Mouse (Mus musculus) stomach, postnatal 0 days (tissue): ENCODE measurements around the gene Mrpl53. TPM values are rescaled to one million over a fixed set of nuclear protein-coding genes. Genes with fewer than 3 reads are reported as not detected.

Source experiments
- ATAC-seq: fragments of 200-750 bp; cut with Nextera tagmentation; 2 replicates; pipeline ENCODE4 v1.8.0; 2017; ENCODE audit not compliant: low FRiP score, low TSS enrichment
- DNase-seq: peaks from one replicate; pipeline ENCODE4 v3.0.0-alpha.2; 2016; ENCODE audit warnings: low spot score
- H3K27ac ChIP-seq: fragments of 300-500 bp; sonication (generic); replicated peaks from 2 replicates; pipeline ENCODE4 v1.5.1; 2014; ENCODE audit warnings: mild to moderate bottlenecking, control low read depth
- H3K27me3 ChIP-seq: fragments of 300-500 bp; sonication (generic); 2 replicates; pipeline ENCODE4 v1.6.1; 2014; ENCODE audit warnings: low read length; ENCODE audit not compliant: control insufficient read depth, insufficient read depth
- H3K36me3 ChIP-seq: fragments of 300-500 bp; sonication (generic); 2 replicates; pipeline ENCODE4 v1.6.1; 2014; ENCODE audit warnings: low read length, mixed read lengths; ENCODE audit not compliant: control insufficient read depth, insufficient read depth
- H3K4me1 ChIP-seq: fragments of 300-500 bp; sonication (generic); replicated peaks from 2 replicates; pipeline ENCODE4 v1.6.1; 2014; ENCODE audit warnings: antibody characterized with exemption; ENCODE audit not compliant: control insufficient read depth, insufficient read depth
- H3K4me2 ChIP-seq: fragments of 300-500 bp; sonication (generic); replicated peaks from 2 replicates; pipeline ENCODE4 v1.6.1; 2014; ENCODE audit warnings: low read depth, mild to moderate bottlenecking, control low read depth, moderate library complexity
- H3K4me3 ChIP-seq: fragments of 300-500 bp; sonication (generic); 2 replicates; pipeline ENCODE4 v1.5.1; 2014; ENCODE audit warnings: low read depth, low read length, control low read depth
- H3K9ac ChIP-seq: fragments of 300-500 bp; sonication (generic); 2 replicates; pipeline ENCODE4 v1.6.1; 2014; ENCODE audit warnings: mild to moderate bottlenecking, low read length, control low read depth, mixed read lengths
- H3K9me3 ChIP-seq: fragments of 300-500 bp; sonication (generic); 2 replicates; pipeline ENCODE4 v1.6.1; 2016; ENCODE audit warnings: low read length; ENCODE audit not compliant: control insufficient read depth
- CTCF ChIP-seq: IDR thresholded peaks from 2 replicates; pipeline ENCODE4 v1.5.1; 2016; ENCODE audit warnings: antibody characterized with exemption, low read depth, mild to moderate bottlenecking, moderate library complexity
- EP300 ChIP-seq: optimal IDR thresholded peaks from 2 replicates; pipeline ENCODE3; 2016; ENCODE audit warnings: antibody characterized with exemption
- WGBS: fragments of 180-500 bp; shearing (Covaris S2); extraction: QIAGEN DNeasy Blood & Tissue Kit; methylation state at CpG from one replicate; pipeline ENCODE4 v1.1.7; 2014; 5-methylcytosine and 5-hydroxymethylcytosine counted together
- polyA plus RNA-seq: library from polyadenylated mRNA; unstranded; fragments of >200 nt; fragmentation: Nextera tagmentation; extraction: Ambion mirVana; gene quantifications from 2 replicates; pipeline ENCODE4 v1.2.1, GENCODE M21; 2015

Gene Mrpl53
- polyA plus RNA-seq, 1 experiment from 2014 or later = 117 TPM

DNA sequence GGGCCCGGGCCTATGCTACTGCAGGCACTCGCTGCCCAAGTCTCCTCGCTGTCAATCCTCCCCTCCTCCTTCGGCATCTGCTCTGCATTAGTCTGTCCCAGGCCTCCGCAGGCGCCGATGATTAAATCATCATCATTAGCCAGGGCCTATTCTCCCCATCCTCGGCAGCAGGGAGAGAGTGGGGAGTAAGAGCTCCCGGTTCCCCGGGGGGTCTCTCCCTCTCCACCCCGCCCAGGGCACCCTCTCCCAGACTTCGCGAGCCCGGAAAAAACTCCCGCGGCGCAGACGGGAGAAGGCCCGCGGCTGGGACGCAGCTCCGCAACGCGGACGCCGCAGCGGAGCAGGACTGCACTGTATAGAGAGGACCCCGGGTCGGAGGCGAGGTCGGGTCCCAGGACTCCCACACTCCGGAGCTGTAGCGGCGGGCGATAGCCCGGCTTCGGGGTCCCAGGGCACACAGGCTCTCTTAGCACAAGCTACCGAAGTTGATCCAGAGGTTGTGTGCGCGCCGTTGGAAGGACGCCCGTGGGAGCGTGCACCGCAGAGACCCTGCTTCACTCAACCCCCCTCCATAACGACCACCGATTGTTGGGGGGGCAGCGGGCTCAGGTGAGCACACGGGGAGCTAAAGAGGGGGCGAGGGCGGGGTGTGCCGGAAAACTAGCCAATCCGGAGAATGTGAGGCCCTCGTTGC lies 31.1 kb upstream of the Mrpl53 start, which contains the start of gene Pcgf1:
Gene Pcgf1, plus strand, starts transcription at position 240 of the 694 bp plus-strand sequence.
- under 1% methylated on average over 54 of the region's 54 CpGs for WGBS
- 0 out of 2 replicates have a peak, but pooled peaks cover 3% of the 10 kb centered on the region for H3K36me3 ChIP-seq
- peak within 1 kb of the TSS; percentile 79 for H3K9ac ChIP-seq
- H3K9me3 ChIP-seq = no peaks in the 10 kb centered on the region
- H3K4me1 ChIP-seq = no peaks in the 10 kb centered on the region
- DNase-seq (peak; percentile 58), ATAC-seq (peak; percentile 51)
- peak within 1 kb of the TSS; percentile 98 for H3K4me2 ChIP-seq
- H3K27ac ChIP-seq = peak within 1 kb of the TSS; percentile 83; the same call in 1 of the 2 replicates
- TF ChIP-seq EP300 (no peak), CTCF (no peak)
- H3K27me3 ChIP-seq = peaks cover 6% of the 10 kb centered on the region; the same call in 1 of the 2 replicates
- H3K4me3 ChIP-seq = peak within 1 kb of the TSS; percentile 77

DNA sequence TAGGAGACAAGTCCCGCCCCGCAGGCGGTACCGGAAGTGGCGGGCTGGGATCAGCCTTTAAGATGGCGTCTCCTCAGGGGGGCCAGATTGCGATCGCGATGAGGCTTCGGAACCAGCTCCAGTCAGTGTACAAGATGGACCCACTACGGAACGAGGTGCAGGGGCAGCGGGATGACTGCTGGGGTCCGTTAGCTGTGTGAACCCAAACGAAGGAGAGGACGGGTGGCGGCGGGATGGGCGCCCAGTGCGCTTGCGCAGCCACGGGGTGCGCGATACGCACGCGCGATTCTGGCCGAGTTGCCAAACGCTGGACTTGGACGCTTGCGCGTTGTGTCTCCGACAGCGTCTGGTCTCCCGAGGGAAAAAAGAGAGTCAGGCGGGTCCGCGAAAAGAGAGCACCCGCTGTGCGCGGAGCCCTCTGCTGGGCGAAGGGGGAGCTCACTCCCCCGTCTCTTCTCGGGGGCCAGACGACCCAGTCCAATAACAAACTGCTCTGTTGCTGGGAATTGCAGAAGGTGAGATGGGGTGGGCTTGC lies 30.4 kb upstream of the Mrpl53 start:
- no peaks in the 10 kb centered on the region for H3K9me3 ChIP-seq
- peak overlapping the region; percentile 79 for H3K9ac ChIP-seq
- no peaks in the 10 kb centered on the region for H3K4me1 ChIP-seq
- H3K27ac ChIP-seq = peak overlapping the region; percentile 83; the same call in 1 of the 2 replicates
- peak overlapping the region; percentile 98 for H3K4me2 ChIP-seq
- peaks cover 6% of the 10 kb centered on the region; the same call in 1 of the 2 replicates for H3K27me3 ChIP-seq
- peak overlapping the region; percentile 77 for H3K4me3 ChIP-seq
- 0 out of 2 replicates have a peak, but pooled peaks cover 3% of the 10 kb centered on the region for H3K36me3 ChIP-seq
- TF ChIP-seq EP300 (no peak), CTCF (peak; percentile 78)
- ATAC-seq = peak; percentile 91
- DNase-seq = peak; percentile 98
- WGBS = under 1% methylated on average over 46 of the region's 46 CpGs

DNA sequence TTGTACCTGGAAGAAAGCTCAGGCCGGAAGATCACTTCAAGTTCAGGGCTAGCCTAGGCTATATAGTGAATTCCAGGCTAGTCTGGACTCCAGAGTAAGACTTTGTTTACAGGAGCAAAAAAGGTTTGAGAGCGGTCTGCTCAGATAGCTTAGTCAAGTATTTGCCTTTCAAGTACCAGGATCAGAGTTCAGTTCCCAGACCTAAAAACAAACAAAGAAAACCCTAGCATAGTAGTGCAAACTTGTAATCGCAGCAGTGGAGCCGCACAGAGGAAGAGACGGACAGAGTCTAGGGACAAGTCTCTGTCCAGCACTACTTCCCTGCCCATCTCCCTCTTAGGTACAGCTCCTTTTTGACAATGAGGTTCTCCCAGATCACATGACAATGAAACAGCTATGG lies 28.6 kb upstream of the Mrpl53 start:
- WGBS = 71% methylated on average over 5 of the region's 5 CpGs
- H3K9me3 ChIP-seq = no peaks in the 10 kb centered on the region
- no peak for ATAC-seq

DNA sequence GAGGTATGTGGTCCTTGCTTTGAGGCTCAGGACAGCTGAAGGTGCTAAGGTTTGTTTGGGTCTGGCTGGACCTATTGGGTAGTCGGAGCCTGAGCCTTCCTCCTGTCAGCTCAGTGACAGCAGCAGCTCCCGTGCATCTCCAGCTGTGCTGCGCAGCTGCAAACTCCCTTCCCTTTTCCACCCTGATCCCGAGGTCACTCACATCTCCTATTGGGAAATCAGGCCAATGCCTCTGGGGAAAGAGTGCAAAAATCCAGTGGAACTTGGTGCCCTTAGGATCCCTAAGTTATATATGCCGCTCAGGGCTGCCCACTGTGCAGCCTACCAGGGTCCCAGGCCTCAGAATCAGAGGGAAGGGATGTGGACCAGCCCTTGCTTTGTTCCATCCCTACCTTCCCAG lies 25.3 kb upstream of the Mrpl53 start:
- WGBS = 28% methylated on average over 5 of the region's 5 CpGs
- H3K4me2 ChIP-seq = no peak overlapping the region

More for the DNA sequence above, 28.6 kb upstream of the Mrpl53 start:
- H3K27me3 ChIP-seq = peaks cover 6% of the 10 kb centered on the region; the same call in 1 of the 2 replicates
- 0 out of 2 replicates have a peak, but pooled peaks cover 3% of the 10 kb centered on the region for H3K36me3 ChIP-seq
- H3K4me3 ChIP-seq = no peak overlapping the region
- H3K4me1 ChIP-seq = no peaks in the 10 kb centered on the region
- no peak overlapping the region for H3K4me2 ChIP-seq
- no peak overlapping the region for H3K9ac ChIP-seq
- DNase-seq = no peak
- no peak overlapping the region for H3K27ac ChIP-seq
- TF ChIP-seq CTCF = no peak
- TF ChIP-seq EP300 = no peak

DNA sequence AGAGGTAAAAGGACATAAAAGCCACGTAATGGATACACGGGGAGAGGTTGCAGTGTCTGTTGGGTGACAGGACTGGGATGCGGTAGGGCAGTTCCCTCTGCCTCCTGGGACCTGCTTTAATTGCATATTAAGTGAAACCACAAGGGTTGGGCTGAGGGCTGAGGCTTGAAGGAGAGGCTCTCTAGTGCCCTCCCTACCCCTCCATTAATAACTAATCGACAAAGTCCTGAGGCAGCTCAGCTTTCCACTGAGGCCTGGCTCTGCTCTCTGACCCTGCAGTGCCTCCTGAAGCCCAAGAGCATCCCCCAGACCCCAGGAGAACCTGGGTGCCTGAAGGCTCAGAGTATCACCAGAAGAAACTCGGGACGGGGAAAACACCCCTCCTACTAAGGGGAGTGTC lies 24.4 kb upstream of the Mrpl53 start:
- H3K27ac ChIP-seq = no peak overlapping the region
- H3K4me2 ChIP-seq = no peak overlapping the region
- H3K9ac ChIP-seq = no peak overlapping the region
- no peak for TF ChIP-seq EP300
- TF ChIP-seq CTCF = no peak
- DNase-seq (no peak), ATAC-seq (no peak)
- 0 out of 2 replicates have a peak, but pooled peaks cover 3% of the 10 kb centered on the region for H3K36me3 ChIP-seq
- peaks cover 26% of the 10 kb centered on the region; the same call in 1 of the 2 replicates for H3K27me3 ChIP-seq
- no peaks in the 10 kb centered on the region for H3K4me1 ChIP-seq
- H3K4me3 ChIP-seq = no peak overlapping the region
- 14% methylated on average over 6 of the region's 6 CpGs for WGBS
- H3K9me3 ChIP-seq = no peaks in the 10 kb centered on the region

More for the DNA sequence above, 25.3 kb upstream of the Mrpl53 start:
- Histone ChIP-seq H3K27ac (no peak overlapping the region), H3K27me3 (peaks cover 24% of the 10 kb centered on the region; the same call in 1 of the 2 replicates), H3K4me1 (no peaks in the 10 kb centered on the region), H3K4me3 (no peak overlapping the region), H3K9ac (no peak overlapping the region), H3K36me3 (0 out of 2 replicates have a peak, but pooled peaks cover 3% of the 10 kb centered on the region), H3K9me3 (no peaks in the 10 kb centered on the region)
- no peak for ATAC-seq
- DNase-seq = no peak
- no peak for TF ChIP-seq CTCF
- TF ChIP-seq EP300 = no peak
